Mouse (Mus musculus) midbrain, embryonic 11.5 days (tissue): ENCODE results near the gene Osbpl6. TPM values are rescaled to one million over a fixed set of nuclear protein-coding genes. Genes with fewer than 3 reads are reported as not detected.

ENCODE experiments used
- ATAC-seq: fragments of 200-750 bp; cut with Nextera tagmentation; 2 replicates; pipeline ENCODE4 v1.8.0; 2017; ENCODE audit warnings: moderate TSS enrichment, moderate library complexity; ENCODE audit not compliant: low FRiP score
- DNase-seq: peaks from one replicate; pipeline ENCODE4 v3.0.0; 2015; ENCODE audit warnings: low spot score; ENCODE audit errors: missing footprints
- H3K27ac ChIP-seq: fragments of 300-500 bp; sonication (generic); 2 replicates; pipeline ENCODE4 v1.5.1; 2014; ENCODE audit warnings: low read depth, low read length
- H3K27me3 ChIP-seq: fragments of 300-500 bp; sonication (generic); 2 replicates; pipeline ENCODE4 v1.6.1; 2014; ENCODE audit warnings: mild to moderate bottlenecking, low read length, moderate library complexity, mixed read lengths; ENCODE audit not compliant: control insufficient read depth, insufficient read depth
- H3K36me3 ChIP-seq: fragments of 300-500 bp; sonication (generic); 2 replicates; pipeline ENCODE4 v1.6.1; 2014; ENCODE audit warnings: mild to moderate bottlenecking, low read length, moderate library complexity, mixed read lengths; ENCODE audit not compliant: control insufficient read depth, insufficient read depth
- H3K4me1 ChIP-seq: fragments of 300-500 bp; sonication (generic); 2 replicates; pipeline ENCODE4 v1.6.1; 2014; ENCODE audit warnings: low read length; ENCODE audit not compliant: control insufficient read depth, insufficient read depth
- H3K4me2 ChIP-seq: fragments of 300-500 bp; sonication (generic); 2 replicates; pipeline ENCODE4 v1.6.1; 2014; ENCODE audit warnings: mild to moderate bottlenecking, moderate library complexity
- H3K4me3 ChIP-seq: fragments of 300-500 bp; sonication (generic); 2 replicates; pipeline ENCODE4 v1.5.1; 2014; ENCODE audit warnings: low read depth, low read length
- H3K9ac ChIP-seq: fragments of 300-500 bp; sonication (generic); 2 replicates; pipeline ENCODE4 v1.6.1; 2014; ENCODE audit warnings: low read length
- H3K9me3 ChIP-seq: fragments of 300-500 bp; sonication (generic); 2 replicates; pipeline ENCODE4 v1.6.1; 2016; ENCODE audit warnings: low read length; ENCODE audit not compliant: control insufficient read depth
- WGBS: fragments of 180-500 bp; shearing (Covaris S2); extraction: QIAGEN DNeasy Blood & Tissue Kit; methylation state at CpG from one replicate; pipeline ENCODE4 v1.1.7; 2014; 5-methylcytosine and 5-hydroxymethylcytosine counted together
- polyA plus RNA-seq: library from polyadenylated mRNA; unstranded; fragments of >200 nt; fragmentation: Nextera tagmentation; extraction: Ambion mirVana; gene quantifications from 2 replicates; pipeline ENCODE4 v1.2.1, GENCODE M21; 2014

Gene Osbpl6
- polyA plus RNA-seq, 1 experiment from 2014 or later, result 10.9 TPM

DNA sequence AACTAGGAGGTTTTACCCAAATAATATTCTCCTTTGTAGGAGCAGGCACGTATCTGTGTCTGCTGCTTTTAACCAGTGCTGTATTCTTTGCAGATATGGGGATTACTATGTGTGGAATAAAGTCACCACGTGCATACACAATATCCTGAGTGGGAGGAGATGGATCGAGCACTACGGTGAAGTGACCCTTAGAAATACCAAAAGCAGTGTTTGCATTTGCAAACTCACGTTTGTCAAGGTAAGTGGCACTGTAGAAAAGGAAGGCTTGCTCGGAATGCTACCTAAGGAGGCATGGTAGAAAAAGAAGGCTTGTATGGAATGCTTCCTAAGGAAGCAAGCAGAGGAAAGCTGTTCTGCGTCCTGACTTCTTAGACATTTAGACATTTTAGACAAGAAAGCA, 183.9 kb downstream of the Osbpl6 start:
- H3K4me1 ChIP-seq, result no peaks in the 10 kb centered on the region
- no peaks in the 10 kb centered on the region for H3K9me3 ChIP-seq
- H3K27ac ChIP-seq, result no peak overlapping the region
- H3K4me3 ChIP-seq, result no peak overlapping the region
- no peaks in the 10 kb centered on the region for H3K36me3 ChIP-seq
- no peaks in the 10 kb centered on the region for H3K27me3 ChIP-seq
- no peak overlapping the region for H3K9ac ChIP-seq
- 90% methylated on average over 7 of the region's 7 CpGs for WGBS
- ATAC-seq (no peak), DNase-seq (no peak)
- no peak overlapping the region for H3K4me2 ChIP-seq

DNA sequence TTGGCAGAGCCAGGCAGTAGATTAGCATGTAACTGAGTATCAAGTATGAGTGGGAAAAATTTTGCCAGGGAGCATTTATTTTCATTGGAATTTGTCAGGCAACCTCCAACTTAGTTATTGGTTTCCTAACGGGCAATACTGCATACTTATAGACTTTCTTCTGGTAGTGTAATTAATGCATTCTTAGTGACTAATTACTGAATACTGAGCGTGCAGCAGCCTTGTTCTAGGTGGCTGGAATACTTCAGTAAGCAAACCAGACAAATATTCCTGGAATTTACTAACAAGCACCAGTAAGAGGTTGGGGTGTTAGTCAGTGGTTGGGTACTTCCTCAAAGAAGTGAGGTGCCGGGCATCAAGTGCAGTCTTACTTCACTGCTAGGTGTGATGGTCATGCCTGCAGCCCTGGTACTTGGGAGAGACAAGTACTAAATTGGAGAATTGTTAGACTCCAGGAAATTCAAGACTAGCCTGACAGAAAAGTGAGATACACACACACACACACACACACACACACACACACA, 186.2 kb downstream of the Osbpl6 start:
- no peak overlapping the region for H3K4me3 ChIP-seq

DNA sequence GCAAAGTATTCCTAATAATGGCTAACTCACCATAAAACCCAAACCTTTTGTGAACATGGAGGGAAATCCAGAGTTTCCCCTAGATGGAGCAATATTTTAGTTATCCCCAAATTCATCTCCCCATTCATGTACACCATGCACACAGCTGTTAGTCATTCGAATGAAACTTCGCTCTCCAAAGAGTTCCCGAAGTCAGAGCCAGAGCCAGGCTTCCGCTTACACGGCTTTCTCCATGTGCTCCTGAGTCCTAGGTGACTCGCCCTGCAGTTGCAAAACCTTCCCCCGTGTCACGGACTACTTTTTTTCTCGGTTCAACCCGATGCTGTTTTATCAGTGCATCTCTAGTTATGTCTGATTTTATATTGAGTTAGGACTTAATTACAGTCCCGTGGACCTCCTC, 191.2 kb downstream of the Osbpl6 start:
- no peak for ATAC-seq
- Histone ChIP-seq H3K4me3 (no peak overlapping the region), H3K27me3 (no peaks in the 10 kb centered on the region), H3K9me3 (no peaks in the 10 kb centered on the region), H3K36me3 (no peaks in the 10 kb centered on the region), H3K9ac (no peak overlapping the region), H3K27ac (no peak overlapping the region), H3K4me2 (no peak overlapping the region), H3K4me1 (no peaks in the 10 kb centered on the region)
- no peak for DNase-seq
- 87% methylated on average over 11 of the region's 11 CpGs for WGBS

More for the DNA sequence above, 186.2 kb downstream of the Osbpl6 start:
- Histone ChIP-seq H3K36me3 (no peaks in the 10 kb centered on the region), H3K4me2 (no peak overlapping the region), H3K4me1 (no peaks in the 10 kb centered on the region), H3K9ac (no peak overlapping the region), H3K27me3 (no peaks in the 10 kb centered on the region), H3K27ac (no peak overlapping the region), H3K9me3 (no peaks in the 10 kb centered on the region)
- no peak for ATAC-seq
- 84% methylated on average over 3 of the region's 3 CpGs for WGBS
- DNase-seq, result no peak

DNA sequence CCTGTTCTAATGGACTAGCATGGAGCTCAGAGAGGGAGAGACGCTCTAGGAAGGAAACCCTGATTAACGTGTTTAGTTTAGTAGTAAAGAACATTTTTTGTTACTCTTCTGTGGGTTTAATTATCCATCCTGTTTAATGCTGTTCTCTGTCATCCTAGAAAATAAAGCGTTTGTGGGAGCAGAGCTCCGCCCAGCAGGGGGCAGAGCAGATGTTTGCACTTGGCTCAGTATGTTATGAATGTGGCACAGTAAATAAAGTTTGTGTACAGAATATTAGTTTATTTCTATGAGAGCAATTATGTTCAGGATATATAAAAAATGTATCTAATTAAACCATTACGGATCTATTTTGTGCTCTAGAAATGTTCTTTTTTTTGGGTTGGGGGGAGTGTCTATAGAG, 192.9 kb downstream of the Osbpl6 start:
- no peaks in the 10 kb centered on the region for H3K4me1 ChIP-seq
- no peak for ATAC-seq
- H3K36me3 ChIP-seq, result no peaks in the 10 kb centered on the region
- H3K4me2 ChIP-seq, result no peak overlapping the region
- no peaks in the 10 kb centered on the region for H3K27me3 ChIP-seq
- no peak overlapping the region for H3K9ac ChIP-seq
- no peak for DNase-seq
- 78% methylated on average over 5 of the region's 5 CpGs for WGBS
- H3K27ac ChIP-seq, result no peak overlapping the region
- H3K9me3 ChIP-seq, result no peaks in the 10 kb centered on the region
- no peak overlapping the region for H3K4me3 ChIP-seq

DNA sequence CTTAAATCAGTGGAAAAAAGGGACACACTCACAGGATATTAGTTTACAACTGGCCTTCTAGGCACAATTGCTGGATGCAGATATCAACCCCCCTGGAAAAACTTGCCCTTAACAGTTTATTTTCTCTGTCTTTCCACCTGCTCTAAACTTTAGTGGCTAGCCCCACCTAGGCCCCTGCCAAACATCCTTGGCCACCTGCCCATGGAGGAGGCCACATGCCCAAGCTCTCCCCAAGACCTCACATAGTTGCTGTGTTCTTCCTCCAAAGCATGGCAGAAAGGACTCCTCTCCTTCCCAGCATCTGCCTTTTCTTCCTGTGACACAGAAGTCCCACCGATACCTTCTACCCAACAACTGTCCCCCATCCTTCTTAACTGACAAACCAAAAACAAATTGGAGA, 195.9 kb downstream of the Osbpl6 start:
- 100% methylated on average over 1 of the region's 1 CpGs for WGBS
- H3K4me2 ChIP-seq, result no peak overlapping the region
- H3K4me1 ChIP-seq, result no peaks in the 10 kb centered on the region
- H3K27ac ChIP-seq, result no peak overlapping the region
- H3K27me3 ChIP-seq, result no peaks in the 10 kb centered on the region
- H3K9me3 ChIP-seq, result no peaks in the 10 kb centered on the region
- no peak overlapping the region for H3K9ac ChIP-seq
- DNase-seq, result no peak
- no peak for ATAC-seq
- no peak overlapping the region for H3K4me3 ChIP-seq
- no peaks in the 10 kb centered on the region for H3K36me3 ChIP-seq

DNA sequence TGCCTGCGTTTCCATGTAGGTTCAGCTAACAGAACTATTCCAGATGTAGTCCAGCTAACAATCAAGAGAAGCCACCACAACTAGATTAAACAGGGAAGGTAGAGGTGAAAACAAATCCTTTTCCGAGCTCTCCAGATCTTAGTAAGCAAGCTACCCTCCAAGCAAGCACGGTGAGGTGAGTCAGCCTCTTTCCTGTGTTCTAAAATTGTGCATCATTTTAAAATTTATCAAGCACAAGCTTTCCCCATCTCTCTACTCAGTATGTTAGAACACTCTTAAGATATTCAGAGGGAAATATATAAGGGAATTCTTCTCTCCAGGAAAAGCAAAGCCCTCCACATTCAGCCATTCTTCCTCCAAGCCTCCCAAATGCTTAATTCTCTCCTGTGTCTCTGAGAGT, 200.4 kb downstream of the Osbpl6 start:
- no peak for DNase-seq
- no peak overlapping the region for H3K4me3 ChIP-seq
- H3K4me1 ChIP-seq, result no peaks in the 10 kb centered on the region
- H3K27ac ChIP-seq, result no peak overlapping the region
- no peak for ATAC-seq
- WGBS, result 89% methylated on average over 3 of the region's 3 CpGs
- H3K27me3 ChIP-seq, result no peaks in the 10 kb centered on the region
- no peak overlapping the region for H3K4me2 ChIP-seq
- H3K36me3 ChIP-seq, result no peaks in the 10 kb centered on the region
- H3K9ac ChIP-seq, result no peak overlapping the region
- no peaks in the 10 kb centered on the region for H3K9me3 ChIP-seq

DNA sequence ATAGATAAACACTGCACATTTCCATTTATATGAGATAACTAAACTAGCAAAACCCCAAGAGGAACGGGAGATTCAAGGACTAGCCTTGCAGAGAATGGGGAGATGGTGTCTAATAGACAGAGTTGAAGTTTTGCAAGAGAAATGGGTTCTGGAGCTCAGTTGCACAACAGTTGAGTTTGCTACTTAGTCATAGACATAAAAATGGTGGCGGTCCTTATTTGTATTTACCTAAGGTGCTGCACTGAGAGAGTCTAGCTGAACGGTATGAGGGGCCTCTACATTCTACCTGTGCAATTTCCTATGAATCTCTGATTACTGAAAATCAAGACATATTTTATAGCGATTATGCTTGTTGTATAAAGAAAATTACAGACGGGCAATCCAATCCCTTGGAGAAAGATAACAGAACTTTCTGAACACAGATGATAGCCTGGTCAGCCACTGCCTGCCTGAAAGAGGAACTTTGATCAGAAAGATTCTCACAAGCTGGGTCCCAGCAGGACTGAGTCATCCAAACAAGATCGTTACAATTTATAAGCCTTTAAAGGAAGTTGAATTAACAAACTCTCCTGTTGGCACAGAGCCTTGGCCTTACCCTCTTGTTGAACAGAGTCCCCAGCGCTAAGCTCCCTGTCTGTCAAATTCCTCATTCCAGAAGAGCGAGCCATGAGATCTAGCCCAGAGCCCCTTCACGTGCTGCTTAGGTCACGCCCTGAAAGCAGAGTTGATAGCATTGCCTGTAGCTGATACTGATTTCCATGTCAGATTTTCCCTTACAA, 204.2 kb downstream of the Osbpl6 start:
- no peaks in the 10 kb centered on the region for H3K36me3 ChIP-seq
- no peak overlapping the region for H3K4me2 ChIP-seq
- WGBS, result 94% methylated on average over 10 of the region's 10 CpGs
- no peak for DNase-seq
- no peak for ATAC-seq
- no peaks in the 10 kb centered on the region for H3K9me3 ChIP-seq
- no peak overlapping the region for H3K4me3 ChIP-seq
- no peak overlapping the region for H3K9ac ChIP-seq
- H3K27me3 ChIP-seq, result no peaks in the 10 kb centered on the region
- no peak overlapping the region for H3K27ac ChIP-seq
- no peaks in the 10 kb centered on the region for H3K4me1 ChIP-seq

DNA sequence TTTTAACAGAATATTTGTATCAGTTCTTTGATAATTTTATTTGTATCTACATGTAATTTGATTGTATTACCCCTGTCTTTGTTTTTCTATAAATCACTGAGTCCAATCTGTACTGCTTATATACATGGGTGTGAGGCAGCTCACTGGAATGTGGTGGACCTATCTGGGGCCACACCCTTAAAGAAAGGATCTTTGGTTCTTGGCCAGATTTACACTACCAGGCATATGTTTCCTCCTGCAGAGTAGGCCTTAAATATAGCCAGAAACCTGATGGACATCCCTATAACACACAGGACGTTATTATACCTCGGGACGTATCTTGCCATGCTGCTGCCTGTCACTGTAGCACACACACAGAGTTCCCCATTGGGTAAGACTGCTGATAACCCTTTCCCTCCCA, 205.7 kb downstream of the Osbpl6 start:
- Histone ChIP-seq H3K27me3 (no peaks in the 10 kb centered on the region), H3K27ac (no peak overlapping the region), H3K4me1 (no peaks in the 10 kb centered on the region), H3K9me3 (no peaks in the 10 kb centered on the region), H3K36me3 (no peaks in the 10 kb centered on the region), H3K9ac (no peak overlapping the region), H3K4me3 (no peak overlapping the region), H3K4me2 (no peak overlapping the region)
- ATAC-seq (no peak), DNase-seq (no peak)
- 87% methylated on average over 3 of the region's 3 CpGs for WGBS

DNA sequence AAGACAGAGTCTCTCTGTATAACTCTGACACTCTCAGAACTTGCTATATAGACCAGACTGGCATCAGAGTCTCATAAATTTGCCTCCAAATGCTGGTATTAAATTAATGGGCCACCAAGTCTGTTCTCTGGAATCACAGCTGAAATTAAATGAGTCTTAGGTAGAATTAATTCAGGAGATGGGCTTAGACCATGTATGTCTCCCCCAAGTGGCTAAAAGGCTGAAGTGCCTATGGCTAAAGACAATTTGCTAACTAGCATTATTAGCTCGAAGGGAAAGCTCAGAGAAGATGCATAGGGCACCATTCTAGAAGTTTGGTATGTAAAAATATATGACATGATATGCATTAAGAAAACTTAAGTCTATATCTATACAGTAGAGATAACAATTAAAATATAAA, 211.8 kb downstream of the Osbpl6 start:
- DNase-seq (peak; percentile 90), ATAC-seq (peak; percentile 48; the same call in 1 of the 2 replicates)
- 56% methylated on average over 1 of the region's 1 CpGs for WGBS
- H3K36me3 ChIP-seq, result peaks cover 2% of the 10 kb centered on the region; the same call in 1 of the 2 replicates
- H3K27ac ChIP-seq, result no peak overlapping the region
- H3K4me3 ChIP-seq, result no peak overlapping the region
- no peak overlapping the region for H3K4me2 ChIP-seq
- H3K4me1 ChIP-seq, result no peaks in the 10 kb centered on the region
- H3K9me3 ChIP-seq, result no peaks in the 10 kb centered on the region
- no peaks in the 10 kb centered on the region for H3K27me3 ChIP-seq
- H3K9ac ChIP-seq, result no peak overlapping the region
